Mouse (Mus musculus): Measurements from ENCODE around the gene Fam187b.
"Not testable (repeated sequence)": the region's sequence is repeated elsewhere in the genome, so short reads cannot be mapped to it uniquely, and the experiment has no call there.

DNA sequence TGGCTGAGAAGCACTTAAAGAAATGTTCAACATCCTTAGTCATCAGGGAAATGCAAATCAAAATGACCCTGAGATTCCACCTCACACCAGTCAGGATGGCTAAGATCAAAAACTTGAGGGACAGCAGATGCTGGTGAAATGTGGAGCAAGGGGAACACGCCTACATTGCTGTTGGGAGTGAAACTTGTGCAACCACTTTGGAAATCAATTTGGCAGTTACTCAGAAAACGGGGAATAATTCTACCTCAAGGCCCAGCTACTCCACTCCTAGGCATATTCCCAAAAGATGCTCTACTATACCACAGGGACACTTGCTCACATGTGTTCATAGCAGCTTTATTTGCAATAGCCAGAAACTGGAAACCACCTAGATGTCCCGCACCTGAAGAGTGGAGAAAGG, 23.7 kb upstream of the Fam187b start:
- TF ChIP-seq CTCF, POLR2A (IDR thresholded peaks at IDR 0.05; ENCODE audit: extremely low read depth, insufficient read depth, low read length): not testable (repeated sequence)
